Mouse (Mus musculus) cerebellum, adult (tissue): ENCODE data around the gene Alkbh8.
"Not testable (repeated sequence)": the region's sequence is repeated elsewhere in the genome, so short reads cannot be mapped to it uniquely, and the experiment has no call there.

Experiments
- ATAC-seq: cut with Nextera tagmentation; 2 replicates; pipeline ENCODE4 v1.9.2; 2017; ENCODE audit warnings: mild to moderate bottlenecking, moderate library complexity, mixed read lengths; ENCODE audit not compliant: insufficient number of reproducible peaks, low FRiP score, low TSS enrichment

Alkbh8 gene

GRCm38 (mm10) chr9:3334962-3335767 lies at the start of gene Alkbh8:
Alkbh8 (plus strand) TSS chr9:3335140.
- ATAC-seq, result peak; percentile 98

- 0 out of 2 replicates have a peak, but pooled peaks have one; percentile 20 for ATAC-seq
Measured at GRCm38 (mm10) chr9:3309292-3309836, 25.6 kb upstream of the Alkbh8 start.

- ATAC-seq, result no peak
Measured at GRCm38 (mm10) chr9:3310016-3310415, 24.9 kb upstream of the Alkbh8 start.

GRCm38 (mm10) chr9:3327342-3328053 lies 7.4 kb upstream of the Alkbh8 start:
- ATAC-seq, result not testable (repeated sequence)

- no peak for ATAC-seq
Measured at GRCm38 (mm10) chr9:3328054-3328595, 6.8 kb upstream of the Alkbh8 start.

- ATAC-seq, result no peak
Measured at GRCm38 (mm10) chr9:3330319-3330718, 4.6 kb upstream of the Alkbh8 start.

GRCm38 (mm10) chr9:3330737-3331384 lies 4.1 kb upstream of the Alkbh8 start:
- ATAC-seq, result no peak

- no peak for ATAC-seq
Measured at GRCm38 (mm10) chr9:3336661-3337060, 1.7 kb downstream of the Alkbh8 start.

GRCm38 (mm10) chr9:3345136-3345535 lies 10.2 kb downstream of the Alkbh8 start:
- no peak for ATAC-seq

- ATAC-seq, result no peak
Measured at GRCm38 (mm10) chr9:3345967-3346366, 11.0 kb downstream of the Alkbh8 start.

GRCm38 (mm10) chr9:3350056-3350455 lies 15.1 kb downstream of the Alkbh8 start:
- no peak for ATAC-seq

- ATAC-seq, result not testable (repeated sequence)
Measured at GRCm38 (mm10) chr9:3376323-3376722, 41.4 kb downstream of the Alkbh8 start.

GRCm38 (mm10) chr9:3403251-3404208 lies 68.6 kb downstream of the Alkbh8 start, which contains the start of gene Cwf19l2:
Cwf19l2 (plus strand) TSS chr9:3403592.
- peak; percentile 84 for ATAC-seq

- peak; percentile 46; the same call in 1 of the 2 replicates for ATAC-seq
Measured at GRCm38 (mm10) chr9:3404372-3404771, 69.4 kb downstream of the Alkbh8 start.

- not testable (repeated sequence) for ATAC-seq
Measured at GRCm38 (mm10) chr9:3439555-3440300, 104.8 kb downstream of the Alkbh8 start.
